Mouse (Mus musculus) fat pad, adult 2 months (tissue): Measurements from ENCODE around the gene Usp40.

Source experiments
- DNase-seq: peaks from one replicate; pipeline ENCODE4 v3.0.0-alpha.2; 2011; ENCODE audit warnings: low read depth, low spot score; ENCODE audit errors: extremely low read depth

Usp40 gene

DNA sequence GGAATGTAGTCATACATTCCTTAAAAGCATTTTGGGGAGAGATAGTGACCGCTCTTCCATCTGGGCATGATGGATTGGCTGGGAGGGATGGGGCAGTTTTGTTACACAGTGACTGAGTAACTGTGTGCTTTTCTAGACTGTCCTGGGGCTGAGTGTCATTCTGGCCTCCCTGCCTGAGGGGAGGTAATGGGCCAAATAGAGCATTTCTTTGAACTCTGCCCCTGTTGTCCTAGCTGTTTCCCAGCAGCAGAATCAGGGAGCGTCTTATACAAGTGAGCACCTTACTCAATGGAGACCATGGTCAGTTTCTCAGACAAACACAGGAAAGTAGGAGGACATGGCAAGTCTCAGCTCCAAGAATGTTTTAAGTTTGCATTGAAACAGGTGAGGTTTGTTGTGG, 111.4 kb downstream of the Usp40 start:
- DNase-seq = no peak
